Mouse (Mus musculus) cerebellum, adult (tissue): Measurements from ENCODE around the gene 1700056E22Rik.

ENCODE experiments used
- ATAC-seq: cut with Nextera tagmentation; 2 replicates; pipeline ENCODE4 v1.9.2; 2017; ENCODE audit warnings: mild to moderate bottlenecking, moderate library complexity, mixed read lengths; ENCODE audit not compliant: insufficient number of reproducible peaks, low FRiP score, low TSS enrichment

Gene 1700056E22Rik

GRCm38 (mm10) chr1:184034011-184034557 lies at the start of gene 1700056E22Rik:
TSS of gene 1700056E22Rik (minus strand) at chr1:184034301.
- ATAC-seq = peak; percentile 94

- ATAC-seq = no peak
Observed at GRCm38 (mm10) chr1:184083166-184083565, 49.1 kb upstream of the 1700056E22Rik start.

GRCm38 (mm10) chr1:184082661-184083060 lies 48.6 kb upstream of the 1700056E22Rik start:
- ATAC-seq = no peak

- no peak for ATAC-seq
Observed at GRCm38 (mm10) chr1:184079304-184079703, 45.2 kb upstream of the 1700056E22Rik start.

GRCm38 (mm10) chr1:184076756-184077155 lies 42.7 kb upstream of the 1700056E22Rik start:
- ATAC-seq = no peak

- no peak for ATAC-seq
Observed at GRCm38 (mm10) chr1:184076065-184076464, 42.0 kb upstream of the 1700056E22Rik start.

- no peak for ATAC-seq
Observed at GRCm38 (mm10) chr1:184068971-184069370, 34.9 kb upstream of the 1700056E22Rik start.

GRCm38 (mm10) chr1:184067704-184068558 lies 33.8 kb upstream of the 1700056E22Rik start:
- ATAC-seq = no peak

GRCm38 (mm10) chr1:184066460-184067287 lies 32.6 kb upstream of the 1700056E22Rik start:
- ATAC-seq = no peak

GRCm38 (mm10) chr1:184065589-184066361 lies 31.7 kb upstream of the 1700056E22Rik start:
- ATAC-seq = no peak

- no peak for ATAC-seq
Observed at GRCm38 (mm10) chr1:184064306-184064705, 30.2 kb upstream of the 1700056E22Rik start.

- ATAC-seq = no peak
Observed at GRCm38 (mm10) chr1:184061901-184062300, 27.8 kb upstream of the 1700056E22Rik start.

- ATAC-seq = no peak
Observed at GRCm38 (mm10) chr1:184060828-184061734, 27.0 kb upstream of the 1700056E22Rik start.

GRCm38 (mm10) chr1:184060381-184060780 lies 26.3 kb upstream of the 1700056E22Rik start:
- no peak for ATAC-seq

GRCm38 (mm10) chr1:184059814-184060213 lies 25.7 kb upstream of the 1700056E22Rik start:
- ATAC-seq = no peak

- no peak for ATAC-seq
Observed at GRCm38 (mm10) chr1:184058206-184058605, 24.1 kb upstream of the 1700056E22Rik start.

- no peak for ATAC-seq
Observed at GRCm38 (mm10) chr1:184054176-184054575, 20.1 kb upstream of the 1700056E22Rik start.

- no peak for ATAC-seq
Observed at GRCm38 (mm10) chr1:184053711-184054110, 19.6 kb upstream of the 1700056E22Rik start.

- no peak for ATAC-seq
Observed at GRCm38 (mm10) chr1:184053141-184053540, 19.0 kb upstream of the 1700056E22Rik start.
